11 mouse cellular contexts compared by ENCODE assay signal in the genomic region with DNA sequence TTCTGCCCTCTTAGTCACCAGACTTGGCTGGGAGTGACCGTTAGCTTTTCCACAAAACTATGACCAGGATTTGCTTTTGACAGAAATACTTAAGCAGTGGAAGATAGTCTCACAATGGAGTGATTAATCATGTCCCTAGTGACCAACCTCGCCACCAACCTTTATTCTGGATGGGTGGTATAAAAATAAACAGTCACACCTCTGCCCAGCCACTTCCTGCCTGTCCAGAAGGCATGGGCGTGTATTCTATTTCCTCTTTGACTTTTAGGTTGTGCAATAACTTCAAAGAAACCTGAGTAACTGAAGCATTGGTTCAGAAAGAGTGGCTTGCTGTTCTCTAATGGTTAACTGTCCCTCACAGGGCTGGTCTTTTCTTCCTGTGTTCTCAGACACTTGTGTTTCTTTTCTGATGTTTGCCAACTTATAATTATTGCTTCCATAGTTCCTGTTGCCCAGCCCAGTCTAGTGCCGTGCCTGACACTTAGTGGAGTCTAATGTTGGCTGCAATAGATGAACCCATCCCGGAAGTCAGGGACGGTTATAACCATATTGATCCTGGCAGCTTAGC. TPM values are rescaled to one million over a fixed set of nuclear protein-coding genes. Genes with fewer than 3 reads are reported as not detected.
DNase-seq lines count a peak whose midpoint lies in the region; ATAC-seq and TF ChIP-seq lines count a peak whose summit lies in the region.
"Had no signal": no experiment of that assay in that cellular context is flagged by ENCODE, and none has a peak within 500 bp of the region (broad histone marks: within the 10 kb centered on the region; RNA-seq: fewer than 3 reads in every experiment).

No protein-coding gene starts in this region.

- H3K4me1 ChIP-seq in liver, embryonic 12.5 days, result peaks cover 16% of the 10 kb centered on the region; the same call in 1 of the 2 replicates
- peaks cover 53% of the 10 kb centered on the region for H3K4me1 ChIP-seq in bone marrow macrophage, adult 2 months (ENCODE audit: control insufficient read depth, insufficient read depth, low read length)
- peaks cover 14% of the 10 kb centered on the region; the same call in 1 of the 2 replicates for H3K4me1 ChIP-seq in liver, embryonic 13.5 days (replicated peaks)
- H3K4me1 ChIP-seq in small intestine, adult 2 months (ENCODE audit: control insufficient read depth, insufficient read depth, insufficient read length, low read length), result peaks cover 13% of the 10 kb centered on the region
- H3K4me1 ChIP-seq: hindbrain, embryonic 15.5 days had no signal

- ATAC-seq in liver, embryonic 12.5 days, result peak; percentile 36; the same call in 1 of the 2 replicates
- peak; percentile 45; the same call in 1 of the 2 replicates for ATAC-seq in liver, embryonic 13.5 days (ENCODE audit: low read depth)
- ATAC-seq: midbrain, embryonic 16.5 days had no signal

- no peak for TF ChIP-seq CTCF in bone marrow macrophage, adult 2 months (IDR thresholded peaks at IDR 0.05; ENCODE audit: low read depth, low read length)
- no peak for TF ChIP-seq CTCF in small intestine, adult 2 months (IDR thresholded peaks at IDR 0.05; ENCODE audit: extremely low read depth, insufficient read length, insufficient replicate concordance, low read depth, low read length)

- no peak overlapping the region for H3K9ac ChIP-seq in liver, embryonic 12.5 days
- H3K9ac ChIP-seq in liver, embryonic 13.5 days, result no peak overlapping the region
- H3K9ac ChIP-seq: hindbrain, embryonic 15.5 days had no signal

- H3K4me2 ChIP-seq in liver, embryonic 12.5 days, result no peak overlapping the region
- H3K4me2 ChIP-seq in liver, embryonic 13.5 days, result no peak overlapping the region
- H3K4me2 ChIP-seq: hindbrain, embryonic 15.5 days had no signal

- no peak overlapping the region for H3K4me3 ChIP-seq in liver, embryonic 12.5 days
- no peak overlapping the region; the same call in 1 of the 2 replicates for H3K4me3 ChIP-seq in bone marrow macrophage, adult 2 months (ENCODE audit: insufficient read depth, low read length)
- H3K4me3 ChIP-seq in liver, embryonic 13.5 days (replicated peaks), result no peak overlapping the region
- H3K4me3 ChIP-seq in small intestine, adult 2 months (ENCODE audit: low read depth, low read length), result no peak overlapping the region
- H3K4me3 ChIP-seq: hindbrain, embryonic 15.5 days had no signal

- H3K27me3 ChIP-seq in liver, embryonic 12.5 days (replicated peaks), result no peaks in the 10 kb centered on the region
- no peaks in the 10 kb centered on the region for H3K27me3 ChIP-seq in liver, embryonic 13.5 days
- H3K27me3 ChIP-seq in small intestine, adult 2 months (ENCODE audit: control insufficient read depth, insufficient read depth, low read length), result no peaks in the 10 kb centered on the region
- H3K27me3 ChIP-seq: hindbrain, embryonic 15.5 days had no signal

- no peak for TF ChIP-seq POLR2A in bone marrow macrophage, adult 2 months (IDR thresholded peaks at IDR 0.05; ENCODE audit: borderline replicate concordance, low read depth, low read length)
- TF ChIP-seq POLR2A in small intestine, adult 2 months (IDR thresholded peaks at IDR 0.05; ENCODE audit: low read depth, low read length), result no peak

- intact Hi-C loops in heart, postnatal 25 days (cut with DNase I), result no loop called here

- WGBS in liver, embryonic 12.5 days (ENCODE audit: insufficient replicate concordance), result 30% methylated on average over 6 of the region's 6 CpGs
- WGBS in liver, embryonic 13.5 days (ENCODE audit: insufficient replicate concordance), result 22% methylated on average over 6 of the region's 6 CpGs
- 14% methylated on average over 6 of the region's 6 CpGs for WGBS in small intestine, adult 2 months

- no peaks in the 10 kb centered on the region for H3K36me3 ChIP-seq in liver, embryonic 12.5 days
- H3K36me3 ChIP-seq in liver, embryonic 13.5 days, result no peaks in the 10 kb centered on the region
- no peaks in the 10 kb centered on the region for H3K36me3 ChIP-seq in small intestine, adult 2 months (ENCODE audit: control insufficient read depth, insufficient read depth, low read length)
- H3K36me3 ChIP-seq: hindbrain, embryonic 15.5 days had no signal

- H3K9me3 ChIP-seq in liver, embryonic 12.5 days (replicated peaks), result no peaks in the 10 kb centered on the region
- H3K9me3 ChIP-seq in liver, embryonic 13.5 days (replicated peaks), result no peaks in the 10 kb centered on the region
- H3K9me3 ChIP-seq: hindbrain, embryonic 15.5 days had no signal

- H3K27ac ChIP-seq in liver, embryonic 12.5 days, result no peak overlapping the region
- peak overlapping the region; percentile 71 for H3K27ac ChIP-seq in bone marrow macrophage, adult 2 months (ENCODE audit: insufficient read depth, low read depth, low read length)
- H3K27ac ChIP-seq in liver, embryonic 13.5 days, result no peak overlapping the region
- peak overlapping the region; percentile 81 for H3K27ac ChIP-seq in small intestine, adult 2 months (ENCODE audit: insufficient read depth, low read depth, low read length)
- H3K27ac ChIP-seq: hindbrain, embryonic 15.5 days had no signal

- no peak for DNase-seq in liver
- no peak for DNase-seq in liver, embryonic 13.5 days
- DNase-seq in cerebellum, postnatal 10 days, result no peak
- no peak for DNase-seq in c-Kit-positive CD71-positive TER-119-positive erythroid progenitor cells, embryonic 14.5 days (ENCODE audit: low spot score)
- DNase-seq in heart, postnatal 25 days (ENCODE audit: low spot score), result no peak
- DNase-seq: cerebellum, postnatal 14 days had no signal

RNA-seq across cellular contexts. Expression of a gene that starts 10.9 kb away (rescaled TPM):
- 92.8 and 98.0 TPM in 2 replicates for polyA plus RNA-seq in liver, embryonic 12.5 days (2016; fragmentation: Nextera tagmentation; extraction: Ambion mirVana)
- 470 and 511 TPM in 2 replicates for polyA plus RNA-seq in bone marrow macrophage, adult 2 months (2012; ENCODE audit: insufficient read depth, insufficient read length, missing spikeins)
- 94.0 and 100 TPM in 2 replicates for polyA plus RNA-seq in liver, embryonic 13.5 days (2015; fragmentation: Nextera tagmentation; extraction: Ambion mirVana)
- polyA plus RNA-seq in small intestine, adult 2 months (2012; rRNA removed), result 269 and 791 TPM in 2 replicates
- total RNA-seq in heart, postnatal 25 days (2021), result 100 to 1,000 TPM in 1 of 2 experiments, 10 to 100 TPM in 1; 95.4 to 104 TPM

RNA-seq across cellular contexts. Expression of a gene that starts 44.8 kb away (rescaled TPM):
- polyA plus RNA-seq in liver, embryonic 12.5 days (2016; fragmentation: Nextera tagmentation; extraction: Ambion mirVana), result 12.3 and 13.4 TPM in 2 replicates
- 10.1 and 12.1 TPM in 2 replicates for polyA plus RNA-seq in bone marrow macrophage, adult 2 months (2012; ENCODE audit: insufficient read depth, insufficient read length, missing spikeins)
- polyA plus RNA-seq in liver, embryonic 13.5 days (2015; fragmentation: Nextera tagmentation; extraction: Ambion mirVana), result 6.7 and 8.7 TPM in 2 replicates
- 0.38 and 0.46 TPM in 2 replicates for polyA plus RNA-seq in small intestine, adult 2 months (2012; rRNA removed)
- total RNA-seq in heart, postnatal 25 days (2021), result 1 to 10 TPM; 6.9 to 7.0 TPM

Comparison
In these comparisons a context has a peak if more than half of its experiments do, and no peak if none do; other contexts are left out.
1. H3K27ac ChIP-seq: peak in bone marrow macrophage, adult 2 months (single experiment) and small intestine, adult 2 months (single experiment); none in liver, embryonic 12.5 days (single experiment) and liver, embryonic 13.5 days (single experiment).